Mouse (Mus musculus): ENCODE results near the gene Olfr448. TPM values are rescaled to one million over a fixed set of nuclear protein-coding genes. Genes with fewer than 3 reads are reported as not detected.

Gene Olfr448
- not detected in 2 replicates for polyA plus RNA-seq (2012; rRNA removed)

- TF ChIP-seq CTCF (conservative IDR thresholded peaks at IDR 0.05; ENCODE audit: insufficient read depth, insufficient read length, low read depth, low read length) (no peak), POLR2A (IDR thresholded peaks at IDR 0.05; ENCODE audit: low read depth, low read length) (no peak)
- Histone ChIP-seq H3K27me3 (replicated peaks; ENCODE audit: control insufficient read depth, insufficient read depth, low read length) (no peaks in the 10 kb centered on the region), H3K36me3 (ENCODE audit: control insufficient read depth, insufficient read depth, low read length) (no peaks in the 10 kb centered on the region), H3K4me1 (ENCODE audit: control insufficient read depth, insufficient read depth, low read length) (no peaks in the 10 kb centered on the region), H3K27ac (ENCODE audit: insufficient read depth, low read depth, low read length) (no peak within 1 kb of the TSS), H3K4me3 (ENCODE audit: insufficient read depth, low read depth, low read length) (no peak within 1 kb of the TSS)
- no peak for DNase-seq
- 84% methylated on average over 1 of the region's 1 CpGs for WGBS
Observed at GRCm38 (mm10) chr6:42890141-42890540, at the start of gene Olfr448. Gene Olfr448 (plus strand): TSS chr6:42890441.

GRCm38 (mm10) chr6:42860222-42860819 is 29.9 kb upstream of the Olfr448 start:
- WGBS, result 9% methylated on average over 4 of the region's 4 CpGs
- no peak for TF ChIP-seq POLR2A (IDR thresholded peaks at IDR 0.05; ENCODE audit: low read depth, low read length)
- TF ChIP-seq CTCF (conservative IDR thresholded peaks at IDR 0.05; ENCODE audit: insufficient read depth, insufficient read length, low read depth, low read length), result no peak
- no peak overlapping the region for H3K27ac ChIP-seq (ENCODE audit: insufficient read depth, low read depth, low read length)
- peak; percentile 58 for DNase-seq
- H3K27me3 ChIP-seq (replicated peaks; ENCODE audit: control insufficient read depth, insufficient read depth, low read length), result no peaks in the 10 kb centered on the region
- no peaks in the 10 kb centered on the region for H3K4me1 ChIP-seq (ENCODE audit: control insufficient read depth, insufficient read depth, low read length)
- H3K36me3 ChIP-seq (ENCODE audit: control insufficient read depth, insufficient read depth, low read length), result no peaks in the 10 kb centered on the region
- H3K4me3 ChIP-seq (ENCODE audit: insufficient read depth, low read depth, low read length), result no peak overlapping the region

- TF ChIP-seq POLR2A (IDR thresholded peaks at IDR 0.05; ENCODE audit: low read depth, low read length) (no peak), CTCF (conservative IDR thresholded peaks at IDR 0.05; ENCODE audit: insufficient read depth, insufficient read length, low read depth, low read length) (no peak)
- Histone ChIP-seq H3K27ac (ENCODE audit: insufficient read depth, low read depth, low read length) (no peak overlapping the region), H3K36me3 (ENCODE audit: control insufficient read depth, insufficient read depth, low read length) (no peaks in the 10 kb centered on the region), H3K4me1 (ENCODE audit: control insufficient read depth, insufficient read depth, low read length) (no peaks in the 10 kb centered on the region), H3K4me3 (ENCODE audit: insufficient read depth, low read depth, low read length) (no peak overlapping the region), H3K27me3 (replicated peaks; ENCODE audit: control insufficient read depth, insufficient read depth, low read length) (no peaks in the 10 kb centered on the region)
- 79% methylated on average over 3 of the region's 3 CpGs for WGBS
- no peak for DNase-seq
Observed at GRCm38 (mm10) chr6:42869695-42870094, 20.5 kb upstream of the Olfr448 start.

- Histone ChIP-seq H3K4me3 (ENCODE audit: insufficient read depth, low read depth, low read length) (no peak overlapping the region), H3K4me1 (ENCODE audit: control insufficient read depth, insufficient read depth, low read length) (no peaks in the 10 kb centered on the region), H3K36me3 (ENCODE audit: control insufficient read depth, insufficient read depth, low read length) (no peaks in the 10 kb centered on the region), H3K27me3 (replicated peaks; ENCODE audit: control insufficient read depth, insufficient read depth, low read length) (no peaks in the 10 kb centered on the region), H3K27ac (ENCODE audit: insufficient read depth, low read depth, low read length) (no peak overlapping the region)
- DNase-seq, result no peak
- TF ChIP-seq POLR2A (IDR thresholded peaks at IDR 0.05; ENCODE audit: low read depth, low read length) (no peak), CTCF (conservative IDR thresholded peaks at IDR 0.05; ENCODE audit: insufficient read depth, insufficient read length, low read depth, low read length) (no peak)
Observed at GRCm38 (mm10) chr6:42876323-42876722, 13.9 kb upstream of the Olfr448 start.

GRCm38 (mm10) chr6:42900345-42900744 is 10.1 kb downstream of the Olfr448 start:
- Histone ChIP-seq H3K4me3 (ENCODE audit: insufficient read depth, low read depth, low read length) (no peak overlapping the region), H3K27me3 (replicated peaks; ENCODE audit: control insufficient read depth, insufficient read depth, low read length) (no peaks in the 10 kb centered on the region), H3K36me3 (ENCODE audit: control insufficient read depth, insufficient read depth, low read length) (no peaks in the 10 kb centered on the region), H3K27ac (ENCODE audit: insufficient read depth, low read depth, low read length) (no peak overlapping the region), H3K4me1 (ENCODE audit: control insufficient read depth, insufficient read depth, low read length) (no peaks in the 10 kb centered on the region)
- 49% methylated on average over 1 of the region's 1 CpGs for WGBS
- TF ChIP-seq CTCF (conservative IDR thresholded peaks at IDR 0.05; ENCODE audit: insufficient read depth, insufficient read length, low read depth, low read length), result no peak
- TF ChIP-seq POLR2A (IDR thresholded peaks at IDR 0.05; ENCODE audit: low read depth, low read length), result no peak
- DNase-seq, result no peak

GRCm38 (mm10) chr6:42908578-42908977 is 18.3 kb downstream of the Olfr448 start, which contains the start of gene Olfr447:
Gene Olfr447 (plus strand): TSS chr6:42908878.
- Histone ChIP-seq H3K4me3 (ENCODE audit: insufficient read depth, low read depth, low read length) (no peak within 1 kb of the TSS), H3K27me3 (replicated peaks; ENCODE audit: control insufficient read depth, insufficient read depth, low read length) (no peaks in the 10 kb centered on the region), H3K36me3 (ENCODE audit: control insufficient read depth, insufficient read depth, low read length) (no peaks in the 10 kb centered on the region), H3K27ac (ENCODE audit: insufficient read depth, low read depth, low read length) (no peak within 1 kb of the TSS), H3K4me1 (ENCODE audit: control insufficient read depth, insufficient read depth, low read length) (no peaks in the 10 kb centered on the region)
- DNase-seq, result no peak
- TF ChIP-seq CTCF (conservative IDR thresholded peaks at IDR 0.05; ENCODE audit: insufficient read depth, insufficient read length, low read depth, low read length), result no peak
- TF ChIP-seq POLR2A (IDR thresholded peaks at IDR 0.05; ENCODE audit: low read depth, low read length), result no peak

GRCm38 (mm10) chr6:42921077-42921476 is 30.8 kb downstream of the Olfr448 start, which contains the start of gene Olfr446:
Gene Olfr446 (plus strand): TSS chr6:42921377.
- no peak for DNase-seq
- WGBS, result 47% methylated on average over 2 of the region's 2 CpGs
- no peak within 1 kb of the TSS for H3K27ac ChIP-seq (ENCODE audit: insufficient read depth, low read depth, low read length)
- H3K27me3 ChIP-seq (replicated peaks; ENCODE audit: control insufficient read depth, insufficient read depth, low read length), result no peaks in the 10 kb centered on the region
- H3K4me1 ChIP-seq (ENCODE audit: control insufficient read depth, insufficient read depth, low read length), result no peaks in the 10 kb centered on the region
- H3K4me3 ChIP-seq (ENCODE audit: insufficient read depth, low read depth, low read length), result no peak within 1 kb of the TSS
- H3K36me3 ChIP-seq (ENCODE audit: control insufficient read depth, insufficient read depth, low read length), result no peaks in the 10 kb centered on the region
- no peak for TF ChIP-seq CTCF (conservative IDR thresholded peaks at IDR 0.05; ENCODE audit: insufficient read depth, insufficient read length, low read depth, low read length)
- TF ChIP-seq POLR2A (IDR thresholded peaks at IDR 0.05; ENCODE audit: low read depth, low read length), result no peak

Other genes starting within 250 kb of the Olfr448 start
- 1.2 and 1.4 TPM in 2 replicates for gene Tcaf2, start 245.2 kb upstream of the Olfr448 start, polyA plus RNA-seq (2012; rRNA removed)
- 13.2 and 13.7 TPM in 2 replicates for gene Tcaf1, start 180.4 kb upstream of the Olfr448 start, polyA plus RNA-seq (2012; rRNA removed)
- gene Olfr453, start 151.1 kb upstream of the Olfr448 start, polyA plus RNA-seq (2012; rRNA removed), result not detected in 2 replicates
- gene Olfr38, start 134.0 kb upstream of the Olfr448 start, polyA plus RNA-seq (2012; rRNA removed), result not detected in 2 replicates
- not detected in 2 replicates for gene Olfr452, start 105.3 kb upstream of the Olfr448 start, polyA plus RNA-seq (2012; rRNA removed)
- gene Olfr450, start 78.5 kb upstream of the Olfr448 start, polyA plus RNA-seq (2012; rRNA removed), result not detected in 2 replicates
- gene Olfr449, start 56.1 kb upstream of the Olfr448 start, polyA plus RNA-seq (2012; rRNA removed), result not detected in 2 replicates
- not detected in 2 replicates for gene Olfr447, start 18.4 kb downstream of the Olfr448 start, polyA plus RNA-seq (2012; rRNA removed)
- gene Olfr446, start 30.9 kb downstream of the Olfr448 start, polyA plus RNA-seq (2012; rRNA removed), result not detected in 2 replicates
- gene Olfr444, start 58.6 kb downstream of the Olfr448 start, polyA plus RNA-seq (2012; rRNA removed), result not detected in 2 replicates
- not detected in 2 replicates for gene Olfr441, start 215.9 kb downstream of the Olfr448 start, polyA plus RNA-seq (2012; rRNA removed)

Data from kidney, adult 2 months (tissue).